Mouse (Mus musculus): ENCODE measurements around the gene B230104I21Rik.

B230104I21Rik gene

DNA sequence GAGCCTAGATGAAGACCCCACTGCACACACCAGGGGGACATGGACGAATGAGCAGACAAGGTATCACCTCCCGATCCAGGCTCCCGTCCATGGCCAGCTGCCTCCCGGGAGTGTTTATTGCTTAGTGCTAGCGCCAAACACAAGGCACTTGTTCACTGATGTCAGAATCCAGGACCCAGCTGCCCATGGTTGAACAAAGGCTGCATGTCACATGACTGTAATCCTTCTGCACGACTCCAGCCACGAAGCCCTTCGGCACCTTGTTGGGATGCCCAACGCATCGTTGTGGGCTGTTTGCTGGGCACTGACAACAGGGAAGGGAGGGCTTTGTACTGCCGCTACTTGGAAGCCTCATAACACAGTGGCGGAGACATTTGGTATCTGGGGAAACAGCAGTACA is at the start of gene B230104I21Rik:
B230104I21Rik (plus strand) TSS at position 367 of the 400 bp plus-strand sequence.
- Histone ChIP-seq H3K27me3 (ENCODE audit: insufficient read depth, low read length) (peaks cover 84% of the 10 kb centered on the region), H3K4me1 (replicated peaks; ENCODE audit: low read depth, low read length) (peaks cover 44% of the 10 kb centered on the region), H3K36me3 (ENCODE audit: insufficient read depth, low read length) (no peaks in the 10 kb centered on the region), H3K9me3 (ENCODE audit: low read length) (no peaks in the 10 kb centered on the region), H3K4me3 (replicated peaks; ENCODE audit: low read length) (peak within 1 kb of the TSS; percentile 52)
- no peak for TF ChIP-seq POU5F1 (IDR thresholded peaks at IDR 0.05; ENCODE audit: borderline replicate concordance, low read length)
- TF ChIP-seq NANOG (IDR thresholded peaks at IDR 0.05; ENCODE audit: borderline replicate concordance, low read length) = no peak
- TF ChIP-seq CTCF (conservative IDR thresholded peaks at IDR 0.05; ENCODE audit: low read length) = no peak

DNA sequence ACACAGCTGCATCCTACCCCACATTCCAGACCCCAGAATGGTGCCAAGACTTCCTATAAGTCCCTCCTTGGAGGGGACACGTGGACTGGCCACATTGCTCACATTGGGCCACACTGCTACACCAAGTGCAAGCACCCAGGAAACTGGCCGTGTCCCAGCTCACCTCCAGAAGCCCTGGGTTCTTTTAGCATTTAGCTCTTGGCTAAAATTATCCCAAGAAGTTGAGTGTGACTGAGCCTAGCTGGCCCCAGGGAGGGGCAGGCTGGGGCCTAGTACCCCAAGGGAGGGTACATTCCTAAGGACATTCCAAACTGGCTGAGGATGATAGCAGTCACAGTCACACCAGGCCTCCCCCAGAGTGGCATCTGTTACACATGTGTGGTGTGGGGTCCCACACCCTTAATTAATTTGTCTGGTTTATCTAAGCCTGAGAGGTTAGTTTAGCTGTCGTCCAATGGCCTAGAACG is 42.2 kb upstream of the B230104I21Rik start:
- TF ChIP-seq CTCF (conservative IDR thresholded peaks at IDR 0.05; ENCODE audit: low read length) (no peak), POU5F1 (IDR thresholded peaks at IDR 0.05; ENCODE audit: borderline replicate concordance, low read length) (no peak), NANOG (IDR thresholded peaks at IDR 0.05; ENCODE audit: borderline replicate concordance, low read length) (no peak)
- Histone ChIP-seq H3K4me1 (replicated peaks; ENCODE audit: low read depth, low read length) (peaks cover 29% of the 10 kb centered on the region), H3K36me3 (ENCODE audit: insufficient read depth, low read length) (no peaks in the 10 kb centered on the region), H3K27me3 (ENCODE audit: insufficient read depth, low read length) (peaks cover 26% of the 10 kb centered on the region), H3K4me3 (replicated peaks; ENCODE audit: low read length) (no peak overlapping the region), H3K9me3 (ENCODE audit: low read length) (no peaks in the 10 kb centered on the region)

DNA sequence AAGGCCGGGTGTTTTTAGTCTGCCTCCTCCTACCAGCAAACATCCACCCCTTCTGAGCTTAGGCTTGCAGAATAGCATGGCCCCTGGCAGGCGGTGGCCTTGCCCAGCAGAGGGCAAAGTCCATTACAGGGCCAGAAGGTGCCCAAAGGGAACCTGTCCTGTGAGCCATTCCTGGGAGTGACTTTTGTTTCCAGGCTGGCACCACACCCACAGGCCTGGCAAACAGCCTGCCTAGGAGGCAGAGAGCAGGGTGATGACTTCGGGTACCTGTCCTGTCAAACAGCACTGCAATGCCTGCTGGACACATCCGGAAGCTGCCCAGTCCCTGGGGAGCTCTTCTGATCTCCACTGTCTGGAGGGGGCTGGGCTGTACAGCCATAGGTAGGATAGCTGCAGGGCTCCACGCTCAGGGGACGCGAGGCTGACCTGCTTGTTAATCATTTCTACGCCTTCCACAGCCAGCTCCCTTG is 41.6 kb upstream of the B230104I21Rik start:
- H3K4me1 ChIP-seq (replicated peaks; ENCODE audit: low read depth, low read length) = peaks cover 34% of the 10 kb centered on the region
- H3K36me3 ChIP-seq (ENCODE audit: insufficient read depth, low read length) = no peaks in the 10 kb centered on the region
- TF ChIP-seq CTCF (conservative IDR thresholded peaks at IDR 0.05; ENCODE audit: low read length) (no peak), POU5F1 (IDR thresholded peaks at IDR 0.05; ENCODE audit: borderline replicate concordance, low read length) (no peak), NANOG (IDR thresholded peaks at IDR 0.05; ENCODE audit: borderline replicate concordance, low read length) (no peak)
- no peak overlapping the region for H3K4me3 ChIP-seq (replicated peaks; ENCODE audit: low read length)
- H3K9me3 ChIP-seq (ENCODE audit: low read length) = no peaks in the 10 kb centered on the region
- peaks cover 31% of the 10 kb centered on the region for H3K27me3 ChIP-seq (ENCODE audit: insufficient read depth, low read length)

DNA sequence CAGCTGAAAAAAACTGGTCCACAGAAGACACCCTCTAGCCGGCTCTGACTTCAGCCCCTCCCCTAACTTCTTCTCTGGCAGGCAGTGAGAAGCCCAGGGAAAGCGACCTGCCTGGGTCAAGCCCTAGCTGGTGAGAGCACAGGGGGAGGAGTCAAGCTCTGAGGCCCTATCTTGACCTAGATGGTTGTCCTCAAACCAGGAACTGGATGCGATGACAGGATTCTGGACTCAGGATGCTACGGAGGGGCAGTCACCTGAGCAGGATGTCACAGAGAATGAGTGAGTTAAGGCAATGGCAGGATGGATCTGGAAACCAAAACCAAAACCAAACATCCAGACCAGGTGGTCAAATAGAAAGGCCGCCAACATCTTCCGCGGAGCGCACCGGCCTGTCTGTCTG is 38.2 kb upstream of the B230104I21Rik start:
- no peak for TF ChIP-seq POU5F1 (IDR thresholded peaks at IDR 0.05; ENCODE audit: borderline replicate concordance, low read length)
- no peak for TF ChIP-seq NANOG (IDR thresholded peaks at IDR 0.05; ENCODE audit: borderline replicate concordance, low read length)
- TF ChIP-seq CTCF (conservative IDR thresholded peaks at IDR 0.05; ENCODE audit: low read length) = no peak
- peak overlapping the region; percentile 23 for H3K4me3 ChIP-seq (replicated peaks; ENCODE audit: low read length)
- peaks cover 39% of the 10 kb centered on the region for H3K4me1 ChIP-seq (replicated peaks; ENCODE audit: low read depth, low read length)
- H3K27me3 ChIP-seq (ENCODE audit: insufficient read depth, low read length) = peaks cover 39% of the 10 kb centered on the region
- H3K9me3 ChIP-seq (ENCODE audit: low read length) = no peaks in the 10 kb centered on the region
- H3K36me3 ChIP-seq (ENCODE audit: insufficient read depth, low read length) = no peaks in the 10 kb centered on the region

DNA sequence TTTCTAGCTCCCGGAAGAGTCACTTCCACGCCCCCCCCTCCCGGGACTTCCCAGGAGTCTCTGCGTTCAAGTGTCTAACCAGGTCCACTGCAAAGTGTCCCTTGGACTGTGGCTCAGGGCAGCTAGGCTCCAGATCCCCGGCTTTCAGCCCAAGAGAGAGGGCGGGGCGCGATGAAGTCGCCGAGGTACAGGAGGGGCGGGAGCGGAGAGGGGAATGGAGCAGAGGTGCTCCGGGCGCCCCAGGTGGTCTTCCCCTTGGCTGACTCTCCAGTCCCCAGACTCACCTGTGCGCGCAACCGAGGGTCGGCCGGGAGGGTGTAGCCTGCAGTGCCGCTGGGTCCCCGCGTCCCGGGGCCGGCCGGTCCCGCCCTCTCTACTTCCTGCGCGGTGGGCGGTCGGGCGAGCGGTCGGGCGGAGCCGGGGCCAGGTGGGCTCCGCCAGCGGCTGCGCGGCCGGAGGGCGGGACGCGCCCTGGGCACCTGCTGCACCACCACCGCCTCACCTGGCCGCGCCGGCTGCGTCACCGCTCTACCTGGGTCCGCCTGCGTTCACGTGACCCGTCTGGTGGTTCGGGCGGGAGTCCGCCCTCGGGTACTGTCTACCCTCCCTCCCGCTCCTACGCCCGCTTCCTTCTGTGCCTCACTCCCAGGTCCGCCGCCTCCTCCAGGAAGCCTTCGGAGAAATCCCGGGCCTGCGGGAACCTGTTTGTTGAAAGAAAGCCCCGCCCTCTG is 36.2 kb upstream of the B230104I21Rik start:
- peaks cover 34% of the 10 kb centered on the region for H3K27me3 ChIP-seq (ENCODE audit: insufficient read depth, low read length)
- H3K4me3 ChIP-seq (replicated peaks; ENCODE audit: low read length) = peak overlapping the region; percentile 83
- peaks cover 39% of the 10 kb centered on the region for H3K4me1 ChIP-seq (replicated peaks; ENCODE audit: low read depth, low read length)
- TF ChIP-seq CTCF (conservative IDR thresholded peaks at IDR 0.05; ENCODE audit: low read length) = no peak
- TF ChIP-seq NANOG (IDR thresholded peaks at IDR 0.05; ENCODE audit: borderline replicate concordance, low read length) = no peak
- no peak for TF ChIP-seq POU5F1 (IDR thresholded peaks at IDR 0.05; ENCODE audit: borderline replicate concordance, low read length)
- no peaks in the 10 kb centered on the region for H3K9me3 ChIP-seq (ENCODE audit: low read length)
- no peaks in the 10 kb centered on the region for H3K36me3 ChIP-seq (ENCODE audit: insufficient read depth, low read length)

DNA sequence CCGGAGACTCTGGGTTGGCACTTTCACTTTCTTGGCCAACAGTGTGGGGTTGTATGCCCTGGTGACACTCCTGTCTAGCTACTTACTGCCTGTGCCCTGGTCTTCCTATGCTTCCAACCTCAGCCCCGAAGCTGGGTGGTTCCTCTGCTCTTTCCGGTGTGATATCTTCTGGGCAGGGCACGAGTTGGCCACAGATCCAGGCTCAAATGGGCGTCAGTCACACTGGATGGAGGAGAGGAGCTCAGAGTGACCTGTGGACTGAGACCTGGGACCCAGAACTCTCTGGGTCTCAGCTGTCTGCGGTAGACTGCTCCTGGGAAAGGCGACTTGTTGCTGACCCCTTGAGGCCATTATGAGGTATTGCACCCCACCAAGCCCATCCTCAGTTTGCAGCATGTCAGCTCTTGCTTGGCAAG is 34.5 kb upstream of the B230104I21Rik start, which contains the start of gene Arhgef16:
Arhgef16 (minus strand) TSS at position 211 of the 416 bp plus-strand sequence.
- Histone ChIP-seq H3K4me1 (replicated peaks; ENCODE audit: low read depth, low read length) (peaks cover 39% of the 10 kb centered on the region), H3K4me3 (replicated peaks; ENCODE audit: low read length) (peak within 1 kb of the TSS; percentile 83), H3K27me3 (ENCODE audit: insufficient read depth, low read length) (peaks cover 31% of the 10 kb centered on the region), H3K36me3 (ENCODE audit: insufficient read depth, low read length) (no peaks in the 10 kb centered on the region), H3K9me3 (ENCODE audit: low read length) (no peaks in the 10 kb centered on the region)
- TF ChIP-seq POU5F1 (IDR thresholded peaks at IDR 0.05; ENCODE audit: borderline replicate concordance, low read length) (no peak), CTCF (conservative IDR thresholded peaks at IDR 0.05; ENCODE audit: low read length) (peak; percentile 93)

DNA sequence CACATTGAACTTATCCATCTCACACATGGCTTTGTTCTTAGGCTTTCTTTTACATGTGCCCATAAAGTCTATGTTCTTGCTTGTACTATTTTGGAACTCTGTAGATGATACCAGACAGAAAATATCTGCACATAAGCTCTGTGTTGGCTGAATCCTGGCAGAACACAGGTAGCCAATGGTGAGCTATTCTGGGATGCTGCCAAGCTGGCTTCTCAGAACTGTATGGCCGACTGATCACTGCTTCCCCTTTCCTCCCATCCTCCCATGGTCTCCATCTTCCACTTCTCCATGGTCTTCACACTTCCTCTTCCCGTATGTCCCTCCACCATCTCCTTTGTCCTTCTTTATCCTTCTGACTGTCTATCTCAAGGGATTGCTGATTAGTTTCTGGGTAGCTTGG is 26.8 kb upstream of the B230104I21Rik start:
- TF ChIP-seq POU5F1 (IDR thresholded peaks at IDR 0.05; ENCODE audit: borderline replicate concordance, low read length) (no peak), CTCF (conservative IDR thresholded peaks at IDR 0.05; ENCODE audit: low read length) (no peak), NANOG (IDR thresholded peaks at IDR 0.05; ENCODE audit: borderline replicate concordance, low read length) (no peak)
- Histone ChIP-seq H3K27me3 (ENCODE audit: insufficient read depth, low read length) (peaks cover 15% of the 10 kb centered on the region; the same call in 1 of the 2 replicates), H3K4me3 (replicated peaks; ENCODE audit: low read length) (no peak overlapping the region), H3K36me3 (ENCODE audit: insufficient read depth, low read length) (no peaks in the 10 kb centered on the region), H3K4me1 (replicated peaks; ENCODE audit: low read depth, low read length) (no peaks in the 10 kb centered on the region), H3K9me3 (ENCODE audit: low read length) (no peaks in the 10 kb centered on the region)

DNA sequence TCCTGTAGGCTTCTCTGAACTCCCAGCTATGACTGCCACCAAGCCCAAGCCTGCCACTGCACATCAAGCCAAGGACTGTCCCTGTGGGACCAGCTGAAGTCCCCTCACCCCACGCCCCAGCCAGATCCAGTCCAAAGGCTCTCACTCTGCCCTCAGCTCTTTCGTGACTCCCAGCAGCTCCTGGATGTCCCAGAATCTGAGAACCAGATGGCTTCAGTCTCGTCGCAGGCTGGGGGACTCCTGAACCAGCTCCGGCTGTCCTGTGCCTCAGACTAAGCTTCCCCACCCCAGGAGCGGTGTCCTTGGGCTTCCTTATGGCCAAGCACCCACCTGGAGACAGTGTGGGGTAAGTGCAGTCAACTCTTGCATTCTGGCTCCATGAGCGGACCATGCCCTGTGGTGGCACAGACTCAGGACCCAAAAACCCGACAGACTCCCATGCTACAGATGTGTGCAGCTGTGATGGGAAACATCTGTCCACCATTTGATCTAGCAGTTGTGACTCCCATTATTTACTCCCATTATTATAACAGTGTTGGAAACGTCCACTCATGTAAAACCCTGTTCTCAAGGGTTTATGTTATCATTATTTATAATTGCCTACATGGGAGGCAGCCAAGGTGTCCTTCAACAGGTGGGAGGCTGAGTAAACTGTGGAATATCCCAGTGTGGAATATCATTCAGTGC is 25.2 kb upstream of the B230104I21Rik start:
- TF ChIP-seq NANOG (IDR thresholded peaks at IDR 0.05; ENCODE audit: borderline replicate concordance, low read length) = no peak
- TF ChIP-seq POU5F1 (IDR thresholded peaks at IDR 0.05; ENCODE audit: borderline replicate concordance, low read length) = no peak
- no peak for TF ChIP-seq CTCF (conservative IDR thresholded peaks at IDR 0.05; ENCODE audit: low read length)
- Histone ChIP-seq H3K36me3 (ENCODE audit: insufficient read depth, low read length) (no peaks in the 10 kb centered on the region), H3K4me1 (replicated peaks; ENCODE audit: low read depth, low read length) (no peaks in the 10 kb centered on the region), H3K9me3 (ENCODE audit: low read length) (no peaks in the 10 kb centered on the region), H3K4me3 (replicated peaks; ENCODE audit: low read length) (no peak overlapping the region), H3K27me3 (ENCODE audit: insufficient read depth, low read length) (peaks cover 15% of the 10 kb centered on the region; the same call in 1 of the 2 replicates)

All from E14TG2a.4 (cell line).